ENCODE assay signal across 20 mouse cellular contexts in the genomic region with DNA sequence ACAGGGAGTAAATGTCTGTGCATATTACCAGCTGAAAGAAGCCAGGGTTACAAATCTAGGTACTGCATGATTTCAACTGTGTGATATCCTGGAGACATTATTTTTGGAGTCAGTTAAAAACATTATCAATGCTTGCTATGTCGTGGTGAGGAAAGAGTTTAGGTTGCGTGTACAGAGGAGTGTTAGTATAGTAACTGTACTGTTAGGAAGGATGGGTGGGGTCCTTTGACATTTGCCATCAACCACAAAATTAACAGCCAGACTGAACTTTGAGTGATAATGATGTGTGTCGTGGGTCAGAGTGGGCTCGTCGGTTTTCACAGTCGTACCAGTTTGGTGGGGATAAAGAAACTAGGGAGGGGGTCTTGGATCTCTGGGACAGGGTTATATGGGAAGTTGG.
"Had no signal": no experiment of that assay in that cellular context is flagged by ENCODE, and none has a peak within 500 bp of the region (broad histone marks: within the 10 kb centered on the region; RNA-seq: fewer than 3 reads in every experiment).

No protein-coding gene starts in this region.

- H3K36me3 ChIP-seq: limb, embryonic 12.5 days; limb, embryonic 15.5 days; liver, embryonic 15.5 days; lung, embryonic 15.5 days; midbrain, embryonic 10.5 days; midbrain, embryonic 13.5 days; neural tube, embryonic 13.5 days had no signal

- DNase-seq: kidney, adult 2 months; kidney, postnatal 36 days; left cerebral cortex, postnatal 4 days; lung, adult 18-20 months; lung, postnatal 14 days; lung, postnatal 4 days; retina, postnatal 1 day; thymus, adult 18-20 months; thymus, postnatal 36 days had no signal

- ATAC-seq: intestine, postnatal 0 days; midbrain, embryonic 13.5 days; midbrain, embryonic 16.5 days had no signal

- H3K4me3 ChIP-seq: limb, embryonic 12.5 days; limb, embryonic 15.5 days; liver, embryonic 15.5 days; lung, embryonic 15.5 days; midbrain, embryonic 10.5 days; midbrain, embryonic 13.5 days; myocyte; neural tube, embryonic 13.5 days had no signal

- H3K9me3 ChIP-seq: limb, embryonic 12.5 days; limb, embryonic 15.5 days; liver, embryonic 15.5 days; lung, embryonic 15.5 days; midbrain, embryonic 10.5 days; midbrain, embryonic 13.5 days; neural tube, embryonic 13.5 days had no signal

- H3K27me3 ChIP-seq: limb, embryonic 12.5 days; limb, embryonic 15.5 days; liver, embryonic 15.5 days; lung, embryonic 15.5 days; midbrain, embryonic 13.5 days; neural tube, embryonic 13.5 days had no signal

- H3K4me2 ChIP-seq: limb, embryonic 12.5 days; limb, embryonic 15.5 days; liver, embryonic 15.5 days; lung, embryonic 15.5 days; midbrain, embryonic 13.5 days; neural tube, embryonic 13.5 days had no signal

- H3K27ac ChIP-seq: kidney, postnatal 0 days; limb, embryonic 12.5 days; limb, embryonic 15.5 days; liver, embryonic 15.5 days; lung, embryonic 15.5 days; midbrain, embryonic 10.5 days; midbrain, embryonic 13.5 days had no signal

- H3K9ac ChIP-seq: limb, embryonic 12.5 days; limb, embryonic 15.5 days; liver, embryonic 15.5 days; lung, embryonic 15.5 days; midbrain, embryonic 13.5 days; neural tube, embryonic 13.5 days had no signal
